Mouse (Mus musculus): ENCODE measurements around the gene Gm904. TPM values are rescaled to one million over a fixed set of nuclear protein-coding genes. Genes with fewer than 3 reads are reported as not detected.
"Not testable (repeated sequence)": the region's sequence is repeated elsewhere in the genome, so short reads cannot be mapped to it uniquely, and the experiment has no call there.

Gm904 gene
- not detected in 2 replicates for polyA plus RNA-seq (2015; fragmentation: Nextera tagmentation; extraction: Ambion mirVana)

DNA sequence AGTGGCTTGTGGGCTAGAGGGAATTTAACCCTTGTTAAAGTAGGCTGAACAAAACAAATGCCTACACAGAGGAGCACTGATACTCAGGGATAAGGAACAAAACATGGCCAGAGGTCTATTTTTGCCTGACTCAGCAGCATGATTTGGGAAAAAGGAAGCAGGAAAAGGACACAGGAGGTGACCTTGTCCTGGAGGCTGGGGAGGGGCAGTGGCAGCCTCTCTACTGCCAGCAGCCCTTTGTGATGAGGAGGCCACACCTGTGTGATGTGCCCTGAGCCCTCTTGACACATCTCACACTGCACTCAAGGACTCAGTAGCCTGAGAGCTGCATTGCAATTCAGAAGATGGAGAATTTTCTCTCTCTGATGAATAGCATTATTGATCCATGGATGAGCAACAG lies at the start of gene Gm904:
Gene Gm904 (plus strand): TSS at position 301 of the 400 bp plus-strand sequence.
- not testable (repeated sequence) for H3K27me3 ChIP-seq (replicated peaks); H3K9me3 ChIP-seq; H3K9ac ChIP-seq; ATAC-seq (ENCODE audit: extremely low read depth, insufficient number of reproducible peaks, low FRiP score, low TSS enrichment); H3K4me1 ChIP-seq; H3K4me2 ChIP-seq; H3K27ac ChIP-seq (replicated peaks); H3K4me3 ChIP-seq; H3K36me3 ChIP-seq

DNA sequence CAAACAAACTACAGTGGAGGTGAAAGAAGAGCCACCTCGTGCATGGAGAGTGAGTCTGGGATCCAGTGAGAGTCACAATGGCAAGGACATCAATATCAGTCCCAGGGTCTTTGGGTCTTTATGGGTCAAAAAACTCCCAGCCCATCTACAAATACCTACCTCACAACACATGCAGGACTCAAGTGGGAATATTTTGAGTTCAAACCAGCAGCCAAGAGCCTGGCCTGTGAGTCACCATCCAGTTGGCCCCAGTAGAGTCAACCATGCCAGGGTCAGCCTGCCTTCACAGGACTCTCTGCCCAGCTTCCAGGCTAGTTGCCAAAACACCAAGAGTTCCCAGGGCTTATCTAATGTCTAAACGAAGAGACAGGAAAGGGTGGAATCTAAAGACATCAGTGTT lies 5.7 kb downstream of the Gm904 start:
- not testable (repeated sequence) for H3K9ac ChIP-seq

More for the DNA sequence above, 5.7 kb downstream of the Gm904 start:
- not testable (repeated sequence) for H3K27ac ChIP-seq (replicated peaks); H3K9me3 ChIP-seq; H3K36me3 ChIP-seq; H3K4me2 ChIP-seq; ATAC-seq (ENCODE audit: extremely low read depth, insufficient number of reproducible peaks, low FRiP score, low TSS enrichment); H3K27me3 ChIP-seq (replicated peaks); H3K4me3 ChIP-seq; H3K4me1 ChIP-seq
- WGBS, result 25% methylated on average over 2 of the region's 2 CpGs

Small RNAs within 50 kb of the gene (microRNA-seq; reads per million reads assigned to microRNA genes)
- gene Gm23952 (not detected), gene Mir683-2 (not detected)

Other genes starting within 250 kb of the Gm904 start
- gene Fbxw17, start 225.4 kb upstream of the Gm904 start, polyA plus RNA-seq (2015; fragmentation: Nextera tagmentation; extraction: Ambion mirVana), result 20.4 and 23.0 TPM in 2 replicates
- gene Gm47429, start 199.3 kb upstream of the Gm904 start, polyA plus RNA-seq (2015; fragmentation: Nextera tagmentation; extraction: Ambion mirVana), result not detected in 2 replicates
- gene Nutm2, start 175.9 kb upstream of the Gm904 start, polyA plus RNA-seq (2015; fragmentation: Nextera tagmentation; extraction: Ambion mirVana), result not detected in 2 replicates
- not detected in 2 replicates for gene Gm8765, start 55.1 kb downstream of the Gm904 start, polyA plus RNA-seq (2015; fragmentation: Nextera tagmentation; extraction: Ambion mirVana)